Mouse (Mus musculus) embryonic fibroblast, embryonic 13.5 days (primary cell): ENCODE measurements around the gene Ppp6r3.

ENCODE experiments used
- CTCF ChIP-seq: IDR thresholded peaks from 2 replicates; pipeline ENCODE4 v1.5.1; 2011; ENCODE audit warnings: mild to moderate bottlenecking, control low read depth, low read length, moderate library complexity, borderline replicate concordance; ENCODE audit not compliant: insufficient read depth
- POLR2A ChIP-seq: IDR thresholded peaks from 2 replicates; pipeline ENCODE4 v1.6.1; 2011; ENCODE audit warnings: low read depth, mild to moderate bottlenecking, control low read depth, low read length, moderate library complexity

DNA sequence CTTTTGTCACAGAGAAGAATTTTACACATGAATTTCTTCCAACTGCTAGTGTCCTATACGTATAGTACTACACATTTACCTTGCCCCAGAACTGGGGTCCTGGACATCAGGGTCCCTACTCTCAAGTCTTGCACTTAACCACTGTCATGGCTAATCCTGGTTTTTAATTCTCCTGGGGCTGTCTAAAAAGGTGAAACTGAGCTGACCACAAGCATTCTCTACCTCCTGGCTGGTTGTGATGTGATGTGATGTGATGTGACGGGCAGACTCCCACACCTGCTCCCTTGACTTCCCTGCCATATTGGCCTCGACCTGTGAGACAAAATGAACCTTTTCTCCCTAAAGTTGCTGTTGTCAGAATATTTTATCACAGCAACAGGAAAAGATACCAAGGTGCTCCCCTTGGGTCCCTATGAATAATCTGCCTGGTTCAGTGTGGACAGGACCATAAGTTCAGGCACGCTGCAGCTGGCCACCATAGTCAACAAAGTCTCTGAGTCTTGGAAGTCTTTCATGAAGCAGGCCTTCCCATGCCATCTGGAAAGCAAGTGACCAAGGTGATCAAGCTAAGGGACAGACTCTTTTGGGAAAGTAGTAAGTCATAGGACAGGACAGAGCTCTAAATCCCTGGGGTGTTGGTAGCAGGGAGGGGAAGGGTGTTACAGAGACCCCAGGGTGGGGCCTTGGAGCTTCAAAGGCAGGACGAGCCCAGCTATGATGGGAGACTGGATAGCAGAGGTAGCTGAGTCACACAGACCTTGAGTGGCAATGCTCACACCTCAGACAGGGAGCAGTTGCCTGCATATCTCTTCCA, 1.1 kb upstream of the Ppp6r3 start:
- TF ChIP-seq CTCF (no peak), POLR2A (no peak)
